Mouse (Mus musculus) granulocyte monocyte progenitor cell, adult 5-6 weeks (primary cell): ENCODE results near the gene Rasgrp1. TPM values are rescaled to one million over a fixed set of nuclear protein-coding genes. Genes with fewer than 3 reads are reported as not detected.

Source experiments
- ATAC-seq: replicated peaks from 2 replicates; pipeline ENCODE4 v1.8.0; 2016; ENCODE audit warnings: mild to moderate bottlenecking, moderate TSS enrichment, inconsistent platforms; ENCODE audit not compliant: poor library complexity, severe bottlenecking
- total RNA-seq, 2 experiments: library from RNA; stranded (forward) in 1 of 2; stranded (reverse) in 1 of 2; fragments of 200-712, 200-1000 nt in 1 of 2; fragments of >200 nt in 1 of 2; fragmentation: Nextera tagmentation in 1 of 2; gene quantifications; 2 replicates each; pipeline ENCODE4 v1.2.3; 2014 to 2017

Rasgrp1 gene
- total RNA-seq, 2 experiments from 2014 or later = 0.10 TPM; not detected in 1

DNA sequence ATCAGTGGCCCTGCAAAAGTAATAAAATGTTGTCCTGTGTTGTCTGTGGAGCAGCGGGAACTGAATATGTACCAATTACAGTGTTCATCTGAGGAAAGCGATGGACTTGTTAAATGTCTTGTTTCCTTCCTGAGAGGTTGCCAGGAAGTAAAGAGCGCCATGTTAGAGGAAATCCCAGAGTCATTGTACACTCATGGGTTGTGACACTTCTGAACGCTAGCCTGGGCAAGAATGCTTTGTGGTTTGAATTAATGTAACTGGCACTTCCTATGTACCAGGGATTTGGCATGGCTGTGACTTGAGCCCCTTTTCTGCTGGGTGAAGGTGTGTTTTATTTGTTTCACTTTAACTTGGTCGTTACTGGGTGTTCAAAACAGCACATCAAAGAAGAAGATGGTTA is 80.6 kb downstream of the Rasgrp1 start:
- ATAC-seq = peak; percentile 81

DNA sequence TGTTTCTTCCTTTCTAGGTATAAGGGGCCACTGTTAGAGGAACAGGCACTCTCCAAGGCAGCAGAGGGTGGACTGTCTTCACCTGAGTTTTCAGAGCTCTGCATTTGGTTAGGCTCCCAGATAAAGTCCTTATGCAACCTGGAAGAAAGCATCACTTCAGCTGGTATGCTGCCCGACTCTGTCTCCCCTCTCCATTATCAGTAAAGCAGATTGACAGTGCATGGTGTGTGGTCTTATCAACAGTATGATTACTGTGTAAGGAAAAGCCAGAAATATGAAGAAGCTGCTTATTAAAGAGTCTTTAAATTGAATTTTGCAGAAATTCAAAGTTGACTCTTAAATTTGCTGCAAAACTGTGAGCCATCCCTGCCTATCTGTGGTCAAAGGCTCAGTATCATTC is 85.2 kb downstream of the Rasgrp1 start:
- ATAC-seq = no peak

- no peak for ATAC-seq
Observed at GRCm38 (mm10) chr2:117255415-117255814, 87.4 kb downstream of the Rasgrp1 start.

- peak; percentile 13; the same call in 1 of the 2 replicates for ATAC-seq
Observed at GRCm38 (mm10) chr2:117250001-117250510, 92.7 kb downstream of the Rasgrp1 start.

DNA sequence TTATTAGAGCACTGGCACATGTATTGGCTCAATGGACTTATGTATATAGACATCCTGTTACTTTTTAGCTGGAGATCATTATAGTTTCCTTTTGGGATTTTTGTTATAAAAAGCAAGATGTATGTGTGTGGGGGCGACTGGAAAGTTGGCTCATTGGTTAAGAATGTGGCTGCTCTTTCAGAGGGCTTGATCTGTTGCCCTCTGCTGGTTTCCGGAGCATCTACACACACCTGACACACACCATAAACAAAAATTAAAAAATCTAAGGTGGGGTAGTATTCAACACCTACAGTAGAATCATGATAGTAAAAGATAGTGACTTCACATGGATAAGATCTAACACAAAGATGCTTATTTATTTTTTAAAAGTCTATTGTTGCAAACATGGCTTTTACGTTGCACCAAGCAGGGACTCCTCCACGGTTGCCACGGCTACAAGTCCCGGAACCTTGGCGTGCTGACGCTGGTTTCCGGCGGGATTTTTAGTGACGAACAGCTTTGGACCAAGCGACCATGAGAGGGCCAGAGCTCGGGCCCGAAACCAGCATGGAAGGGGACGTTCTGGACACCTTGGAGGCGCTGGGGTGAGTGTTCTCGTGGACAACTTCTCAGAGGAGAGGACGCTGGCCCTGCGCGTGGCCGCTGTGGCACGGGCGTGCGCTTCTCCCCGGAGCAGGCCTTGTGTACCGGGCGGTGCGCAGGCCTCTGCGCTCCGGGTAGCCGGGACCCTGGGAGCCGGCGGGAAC is 93.4 kb downstream of the Rasgrp1 start, which contains the start of gene Fam98b:
TSS of gene Fam98b (plus strand) at position 485 of the 746 bp plus-strand sequence.
- ATAC-seq = peak; percentile 94

- peak; percentile 65 for ATAC-seq
Observed at GRCm38 (mm10) chr2:117241953-117242352, 100.8 kb downstream of the Rasgrp1 start.

GRCm38 (mm10) chr2:117231257-117231656 is 111.5 kb downstream of the Rasgrp1 start:
- ATAC-seq = peak; percentile 95

- ATAC-seq = no peak
Observed at GRCm38 (mm10) chr2:117230261-117230660, 112.5 kb downstream of the Rasgrp1 start.

Other genes with a start within 250 kb of the Rasgrp1 start
- 16.5 and 19.2 TPM in 2 replicates for gene Spred1, start 221.6 kb downstream of the Rasgrp1 start, total RNA-seq (2014; fragmentation: Nextera tagmentation)
- 23.0 and 23.7 TPM in 2 replicates for gene Spred1, start 221.6 kb downstream of the Rasgrp1 start, total RNA-seq (2017)
- 40.9 and 43.6 TPM in 2 replicates for gene Fam98b, start 93.3 kb downstream of the Rasgrp1 start, total RNA-seq (2014; fragmentation: Nextera tagmentation)
- 17.5 and 23.6 TPM in 2 replicates for gene Fam98b, start 93.3 kb downstream of the Rasgrp1 start, total RNA-seq (2017)